Mouse (Mus musculus) stomach, embryonic 14.5 days (tissue): ENCODE results near the gene Tlnrd1. TPM values are rescaled to one million over a fixed set of nuclear protein-coding genes. Genes with fewer than 3 reads are reported as not detected.

Source experiments
- ATAC-seq: fragments of 200-750 bp; cut with Nextera tagmentation; 2 replicates; pipeline ENCODE4 v1.8.0; 2017; ENCODE audit warnings: low read depth, moderate TSS enrichment; ENCODE audit not compliant: insufficient number of reproducible peaks, insufficient read depth, low FRiP score
- H3K27ac ChIP-seq: fragments of 300-500 bp; sonication (generic); 2 replicates; pipeline ENCODE4 v1.5.1; 2014; ENCODE audit warnings: mild to moderate bottlenecking, low read length, moderate library complexity, mixed read lengths
- H3K27me3 ChIP-seq: fragments of 300-500 bp; sonication (generic); 2 replicates; pipeline ENCODE4 v1.6.1; 2014; ENCODE audit warnings: low read length, control low read depth, mixed read lengths; ENCODE audit not compliant: control insufficient read depth, insufficient read depth
- H3K36me3 ChIP-seq: fragments of 300-500 bp; sonication (generic); 2 replicates; pipeline ENCODE4 v1.6.1; 2014; ENCODE audit warnings: mild to moderate bottlenecking, control low read depth, low read length, moderate library complexity, mixed read lengths; ENCODE audit not compliant: control insufficient read depth, insufficient read depth
- H3K4me1 ChIP-seq: fragments of 300-500 bp; sonication (generic); 2 replicates; pipeline ENCODE4 v1.6.1; 2014; ENCODE audit warnings: low read length, control low read depth, mixed read lengths; ENCODE audit not compliant: control insufficient read depth, insufficient read depth
- H3K4me2 ChIP-seq: fragments of 300-500 bp; sonication (generic); replicated peaks from 2 replicates; pipeline ENCODE4 v1.6.1; 2014; ENCODE audit warnings: low read depth, low read length, control low read depth
- H3K4me3 ChIP-seq: fragments of 300-500 bp; sonication (generic); 2 replicates; pipeline ENCODE4 v1.5.1; 2014; ENCODE audit warnings: low read depth, low read length, control low read depth
- H3K9ac ChIP-seq: fragments of 300-500 bp; sonication (generic); replicated peaks from 2 replicates; pipeline ENCODE4 v1.6.1; 2014; ENCODE audit warnings: low read depth, mild to moderate bottlenecking, control low read depth, low read length, moderate library complexity, mixed read lengths
- H3K9me3 ChIP-seq: fragments of 300-500 bp; sonication (generic); 2 replicates; pipeline ENCODE4 v1.6.1; 2016; ENCODE audit warnings: low read depth, low read length, control low read depth; ENCODE audit not compliant: control insufficient read depth
- WGBS: fragments of 180-500 bp; shearing (Covaris S2); extraction: QIAGEN DNeasy Blood & Tissue Kit; methylation state at CpG from one replicate; pipeline ENCODE4 v1.1.7; 2014; 5-methylcytosine and 5-hydroxymethylcytosine counted together
- polyA plus RNA-seq: library from polyadenylated mRNA; unstranded; fragments of >200 nt; fragmentation: Nextera tagmentation; extraction: Ambion mirVana; gene quantifications from 2 replicates; pipeline ENCODE4 v1.2.1, GENCODE M21; 2014

Tlnrd1 gene
- polyA plus RNA-seq, 1 experiment from 2014 or later: 9.7 TPM

DNA sequence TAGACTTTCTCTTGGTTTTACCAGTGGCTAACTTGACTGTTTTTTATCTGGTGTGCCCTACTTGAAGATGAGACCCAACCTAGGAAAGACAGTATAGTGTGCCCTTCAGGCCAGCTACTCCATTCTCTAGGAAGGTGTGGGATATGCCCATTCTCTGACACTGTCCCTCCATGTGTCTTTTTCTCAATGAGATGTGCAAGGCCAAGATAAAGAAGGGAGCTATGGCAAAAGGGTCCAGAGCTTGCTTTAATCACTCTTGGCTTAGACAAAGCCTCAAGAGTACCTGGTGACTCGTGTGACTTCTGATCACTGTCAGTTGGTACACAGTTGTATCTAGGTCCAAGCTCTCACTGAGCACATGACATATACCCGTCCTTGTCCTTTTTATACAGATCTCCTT is 44.0 kb downstream of the Tlnrd1 start:
- WGBS: 75% methylated on average over 2 of the region's 2 CpGs
- H3K4me3 ChIP-seq: no peak overlapping the region
- no peaks in the 10 kb centered on the region for H3K36me3 ChIP-seq
- no peak overlapping the region for H3K4me2 ChIP-seq
- no peaks in the 10 kb centered on the region for H3K27me3 ChIP-seq
- H3K9me3 ChIP-seq: no peaks in the 10 kb centered on the region
- H3K9ac ChIP-seq: no peak overlapping the region
- no peaks in the 10 kb centered on the region for H3K4me1 ChIP-seq
- no peak overlapping the region for H3K27ac ChIP-seq
- ATAC-seq: no peak

DNA sequence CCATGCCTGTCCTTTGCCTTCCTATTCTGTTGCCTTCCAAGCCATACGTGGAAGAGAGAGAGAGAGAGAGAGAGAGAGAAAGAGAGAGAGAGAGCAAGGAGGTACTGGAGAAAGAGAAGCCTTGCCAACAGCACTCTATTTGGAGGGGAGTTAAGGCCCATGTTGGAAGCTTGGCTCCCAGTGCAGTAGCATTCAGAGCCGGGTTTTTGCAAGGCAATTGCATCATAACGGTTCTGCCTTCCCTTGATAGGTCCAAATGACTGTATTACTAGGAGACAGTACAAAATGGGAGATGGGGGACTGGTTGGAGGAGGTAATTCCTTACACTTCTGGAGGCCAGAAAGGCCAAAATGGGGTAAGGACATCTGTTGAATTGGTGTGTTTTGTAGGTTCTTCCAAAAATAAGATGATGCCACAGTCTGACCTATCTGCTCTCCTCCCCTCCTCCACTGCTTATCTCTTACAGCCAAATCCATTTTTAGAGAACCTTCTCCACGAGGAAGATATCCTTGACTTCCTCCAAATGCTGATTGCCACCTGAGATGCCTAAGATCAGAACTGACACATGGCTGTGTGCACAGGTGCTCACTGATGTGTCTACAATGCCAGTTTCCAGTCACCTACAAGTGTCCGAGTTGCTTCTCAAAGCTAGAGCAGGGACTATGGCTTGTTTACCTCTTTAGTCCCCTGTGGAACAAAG is 45.4 kb downstream of the Tlnrd1 start:
- ATAC-seq: no peak
- Histone ChIP-seq H3K27me3 (no peaks in the 10 kb centered on the region), H3K36me3 (no peaks in the 10 kb centered on the region), H3K27ac (no peak overlapping the region), H3K4me3 (no peak overlapping the region), H3K4me1 (peaks cover 5% of the 10 kb centered on the region; the same call in 1 of the 2 replicates), H3K9me3 (no peaks in the 10 kb centered on the region), H3K9ac (no peak overlapping the region), H3K4me2 (no peak overlapping the region)
- 74% methylated on average over 5 of the region's 5 CpGs for WGBS

Other genes with a start within 250 kb of the Tlnrd1 start
- gene Il16, start 138.6 kb downstream of the Tlnrd1 start, polyA plus RNA-seq: 3.9 and 4.4 TPM in 2 replicates
- 0.25 and 0.31 TPM in 2 replicates for gene Cfap161, start 89.4 kb downstream of the Tlnrd1 start, polyA plus RNA-seq
- 93.7 and 94.3 TPM in 2 replicates for gene Mesd, start 161 bp upstream of the Tlnrd1 start, polyA plus RNA-seq
- gene Cemip, start 202.2 kb upstream of the Tlnrd1 start, polyA plus RNA-seq: 0.36 and 0.42 TPM in 2 replicates